Mouse (Mus musculus) layer of hippocampus, adult 9-10 months (tissue): ENCODE measurements at regions not wholly inside any gene's neighbourhood (a gene's known extent, or its start where the extent isn't known, plus 50 kb on each side); places are given as distances from the start of the nearest gene placed in this dataset.

Source experiments
- DNase-seq: peaks from one replicate; pipeline ENCODE4 v3.0.0; 2022; ENCODE audit warnings: low spot score

DNA sequence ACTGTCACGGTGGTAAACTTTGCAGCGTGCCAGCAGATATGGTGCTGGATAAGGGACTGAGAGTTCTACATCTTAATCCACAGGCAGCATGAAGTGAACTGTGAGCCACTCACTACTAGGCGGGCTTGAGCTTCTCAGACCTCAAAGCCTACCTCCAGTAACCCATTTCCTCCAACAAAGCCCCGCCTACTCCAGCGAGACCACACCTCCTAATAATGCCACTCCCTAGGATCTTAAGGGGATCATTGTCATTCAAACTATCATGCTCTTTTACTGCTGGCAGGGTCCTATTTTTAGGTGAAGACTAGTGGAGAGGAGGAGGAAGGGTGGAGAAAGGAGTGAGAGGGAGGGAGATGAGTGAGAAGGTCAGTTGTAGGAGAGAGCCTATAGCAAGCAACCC lies 122.0 kb downstream of the Mycn start:
- DNase-seq, result no peak

DNA sequence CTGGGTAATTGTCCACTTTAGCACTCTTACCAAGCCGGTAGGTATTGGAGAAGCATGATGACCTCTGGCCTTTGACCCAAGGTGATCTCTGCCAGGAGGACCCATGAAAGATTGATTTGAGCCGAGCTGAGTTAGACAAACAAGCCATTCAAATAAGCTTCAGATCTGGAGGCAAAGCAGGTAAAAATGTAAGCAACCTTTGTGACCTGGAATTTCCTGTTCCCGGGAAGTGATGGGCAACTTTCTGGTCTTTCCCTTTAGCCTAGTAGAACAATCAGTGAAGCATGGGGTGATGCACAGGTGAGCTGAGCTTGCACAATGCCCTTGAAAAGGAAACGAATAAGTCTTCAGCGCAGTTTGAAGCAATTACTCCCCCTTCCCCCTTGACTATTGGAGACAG lies 127.0 kb downstream of the Mycn start:
- DNase-seq, result no peak

DNA sequence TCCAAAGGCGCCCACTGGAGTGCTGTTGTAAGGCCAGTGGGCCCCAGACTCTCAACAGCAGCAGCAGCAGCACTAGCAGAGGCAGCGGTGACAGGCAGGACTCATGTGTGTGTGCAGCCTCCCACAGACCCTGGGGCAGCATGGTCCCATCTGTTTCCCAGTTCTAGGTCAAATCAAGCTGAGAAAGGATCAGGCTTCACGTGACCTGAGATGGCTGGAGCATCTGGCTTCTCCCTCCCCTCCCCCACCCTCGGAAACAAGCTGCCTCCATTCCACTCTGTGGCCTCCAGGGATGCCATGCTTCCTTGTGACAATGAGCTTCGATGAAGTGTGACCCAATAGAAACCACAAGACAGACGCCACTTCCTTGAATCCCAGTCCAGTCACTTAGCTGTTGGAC lies 128.8 kb downstream of the Mycn start:
- no peak for DNase-seq

DNA sequence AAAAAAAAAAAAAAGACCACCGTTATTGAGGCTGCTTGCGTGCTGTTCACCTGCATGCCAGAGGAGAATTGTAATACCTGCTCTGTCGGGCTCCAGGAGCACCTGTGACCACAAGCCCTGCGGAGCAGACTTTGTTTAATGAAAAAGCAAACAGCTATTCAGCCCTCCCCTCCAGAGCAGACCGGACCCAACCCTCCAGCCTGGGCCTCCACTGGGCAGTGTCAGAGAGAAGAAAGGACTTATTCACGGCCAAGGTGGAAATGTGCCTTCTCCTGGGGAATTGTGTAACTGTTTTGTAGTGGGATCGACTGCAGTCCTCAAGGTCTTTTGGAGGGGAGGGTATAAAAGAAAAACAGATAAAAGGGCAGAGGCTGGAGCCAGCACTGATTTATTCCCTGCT lies 130.8 kb downstream of the Mycn start:
- DNase-seq, result no peak

DNA sequence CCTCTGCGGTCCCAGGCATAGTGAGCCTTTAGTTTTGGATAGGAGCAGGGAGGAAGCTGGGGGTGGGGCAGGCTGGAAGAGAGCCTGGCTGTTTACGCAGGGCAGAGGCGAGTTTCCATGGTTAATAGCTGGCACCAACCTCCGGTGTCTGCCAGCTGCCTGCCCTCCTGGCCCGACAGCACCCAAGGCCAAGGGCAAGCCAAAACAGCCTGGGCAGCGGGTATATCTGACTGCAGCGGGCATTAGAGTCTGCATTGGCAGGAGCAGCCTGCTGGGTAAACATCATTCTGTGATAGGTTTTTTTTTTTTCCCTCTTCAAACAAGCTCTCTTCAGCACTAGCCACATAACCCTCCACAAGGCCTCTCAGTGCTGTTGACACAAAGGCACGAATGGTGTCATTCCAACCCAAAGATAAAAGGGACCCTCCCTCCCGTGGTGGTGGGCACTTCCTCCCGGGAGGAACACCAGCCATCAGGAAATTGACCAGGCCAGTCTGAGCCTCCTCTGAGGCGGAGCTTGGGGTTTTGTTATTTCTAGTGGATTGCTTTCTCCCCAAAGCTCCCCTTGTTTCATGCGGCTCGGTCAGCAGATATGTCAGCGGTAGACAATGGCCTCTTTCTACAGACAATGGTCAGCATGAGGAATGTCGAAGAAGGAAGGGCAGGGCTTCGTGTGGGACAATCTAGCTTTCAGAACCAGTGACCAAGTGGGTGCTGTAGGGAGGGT lies 131.4 kb downstream of the Mycn start:
- DNase-seq, result peak; percentile 42

DNA sequence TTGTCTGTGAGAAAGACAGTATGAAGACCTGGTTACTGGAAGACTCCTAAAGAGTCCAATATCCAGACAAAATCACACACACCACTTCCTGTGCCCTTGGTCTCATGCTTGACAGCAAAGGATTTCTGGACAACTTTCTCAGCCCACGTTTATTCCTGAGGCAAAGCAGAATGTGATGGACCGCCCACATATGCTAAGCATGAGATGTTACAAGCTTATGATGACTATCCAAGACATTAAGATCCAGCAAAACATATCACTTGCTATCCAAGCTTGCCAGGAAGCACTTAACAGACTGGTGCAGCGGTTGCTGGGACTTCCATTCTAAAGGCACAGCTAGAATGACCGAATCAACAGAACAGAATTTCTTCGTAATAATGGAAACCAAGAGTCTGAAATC lies 133.6 kb downstream of the Mycn start:
- DNase-seq, result no peak

- DNase-seq, result no peak
Measured at GRCm38 (mm10) chr12:12803602-12804001, 138.1 kb downstream of the Mycn start.

DNA sequence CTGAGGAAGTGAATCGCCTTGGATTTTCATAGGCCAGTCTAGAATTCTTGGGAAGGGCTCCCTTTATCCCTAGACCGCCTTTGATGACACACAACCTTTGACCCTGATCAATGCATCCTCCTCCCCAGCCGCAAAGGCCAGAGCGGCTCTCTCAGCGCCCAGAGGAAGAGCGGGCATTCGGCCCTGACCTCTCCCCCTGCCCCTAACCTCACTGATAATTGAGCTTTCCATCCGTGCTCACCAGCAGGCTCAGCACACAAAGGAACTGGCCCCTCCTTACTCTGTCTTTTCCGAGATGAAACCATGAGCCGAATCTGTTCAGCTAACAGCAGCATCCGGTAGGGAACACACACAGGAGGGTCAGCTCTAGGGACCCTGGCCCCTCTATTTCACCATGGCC lies 139.3 kb downstream of the Mycn start:
- DNase-seq, result no peak

DNA sequence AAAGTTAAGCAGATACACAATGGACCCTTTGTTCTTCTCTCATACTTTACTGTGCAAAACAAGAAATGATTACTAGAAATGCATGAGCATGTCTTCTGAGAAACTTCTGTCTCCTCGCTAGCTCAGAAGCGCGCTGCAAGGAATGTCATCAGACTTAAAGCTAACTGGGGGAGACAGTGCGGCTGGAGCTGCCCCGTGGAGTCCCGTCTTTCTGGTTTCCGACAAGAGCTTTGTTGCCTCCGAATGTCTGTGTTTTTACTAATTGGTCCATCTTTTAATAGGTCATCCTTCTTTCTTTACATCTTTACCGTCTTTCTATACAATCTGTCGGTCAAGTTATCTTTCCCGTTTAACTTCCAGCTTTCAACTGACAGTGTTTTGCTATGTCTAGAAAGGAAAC lies 140.0 kb downstream of the Mycn start:
- DNase-seq, result no peak

DNA sequence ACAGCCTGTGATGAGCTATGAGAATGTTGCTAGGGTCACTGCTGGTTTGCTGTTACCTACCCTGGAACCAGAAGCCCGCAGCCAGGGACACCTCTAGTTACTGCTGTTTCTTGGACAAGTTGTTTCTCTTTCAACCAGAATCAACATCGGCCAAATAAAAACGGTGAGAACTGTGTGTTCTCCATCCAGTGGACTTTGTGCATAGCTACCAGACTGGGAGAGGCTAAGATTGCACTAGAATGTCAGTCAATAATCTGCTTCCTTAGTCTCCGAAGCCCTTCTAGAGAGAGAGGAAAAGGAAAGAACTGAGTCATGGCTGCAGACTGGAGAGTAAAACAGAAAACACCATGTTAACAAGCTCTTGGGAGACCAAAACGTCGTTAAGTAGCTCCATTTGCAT lies 141.6 kb downstream of the Mycn start:
- DNase-seq, result no peak

DNA sequence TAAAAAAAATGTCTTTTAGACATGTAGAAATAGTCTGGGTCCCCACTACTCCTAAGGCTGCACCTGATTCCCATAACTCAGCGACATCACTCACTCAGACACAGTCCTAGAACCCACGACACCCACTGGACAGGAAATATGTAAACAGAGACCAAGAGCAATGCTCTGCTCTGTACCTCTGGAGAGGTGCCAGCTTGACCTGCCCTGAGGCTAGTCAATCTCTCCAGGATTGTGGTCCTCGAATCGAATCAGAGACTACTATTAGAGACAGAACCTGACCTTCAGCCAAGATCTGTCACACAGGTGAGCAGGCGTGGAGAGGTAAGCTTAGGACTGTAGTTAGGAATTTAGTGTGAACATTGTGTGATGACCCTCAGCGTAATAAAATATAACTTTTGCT lies 152.7 kb downstream of the Mycn start:
- DNase-seq, result no peak

- DNase-seq, result no peak
Measured at GRCm38 (mm10) chr12:12788263-12788852, 153.4 kb downstream of the Mycn start.

- DNase-seq, result no peak
Measured at GRCm38 (mm10) chr12:12787608-12788262, 154.0 kb downstream of the Mycn start.

DNA sequence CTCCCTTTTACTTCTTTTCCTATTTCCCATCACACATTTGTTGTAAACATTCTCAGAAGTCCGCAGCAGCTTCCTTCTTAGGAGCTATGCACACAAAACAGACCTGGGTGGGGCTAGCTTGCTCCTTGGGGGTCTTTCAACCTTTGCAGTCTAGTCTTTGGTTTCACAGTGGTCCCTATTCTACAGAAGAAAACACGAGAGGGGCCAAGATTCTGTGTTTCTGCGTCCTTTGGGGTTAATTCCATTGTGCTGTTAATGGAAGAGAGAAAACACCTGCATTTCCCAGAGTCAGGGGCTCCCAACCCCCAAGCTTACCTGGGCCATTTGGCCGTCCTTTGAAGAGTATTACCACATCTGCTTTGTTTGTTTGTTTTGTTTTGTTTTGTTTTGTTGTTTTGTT lies 154.6 kb downstream of the Mycn start:
- no peak for DNase-seq

GRCm38 (mm10) chr12:12783699-12784605 lies 157.8 kb downstream of the Mycn start:
- peak; percentile 21 for DNase-seq

GRCm38 (mm10) chr12:12781526-12781925 lies 160.2 kb downstream of the Mycn start:
- no peak for DNase-seq

DNA sequence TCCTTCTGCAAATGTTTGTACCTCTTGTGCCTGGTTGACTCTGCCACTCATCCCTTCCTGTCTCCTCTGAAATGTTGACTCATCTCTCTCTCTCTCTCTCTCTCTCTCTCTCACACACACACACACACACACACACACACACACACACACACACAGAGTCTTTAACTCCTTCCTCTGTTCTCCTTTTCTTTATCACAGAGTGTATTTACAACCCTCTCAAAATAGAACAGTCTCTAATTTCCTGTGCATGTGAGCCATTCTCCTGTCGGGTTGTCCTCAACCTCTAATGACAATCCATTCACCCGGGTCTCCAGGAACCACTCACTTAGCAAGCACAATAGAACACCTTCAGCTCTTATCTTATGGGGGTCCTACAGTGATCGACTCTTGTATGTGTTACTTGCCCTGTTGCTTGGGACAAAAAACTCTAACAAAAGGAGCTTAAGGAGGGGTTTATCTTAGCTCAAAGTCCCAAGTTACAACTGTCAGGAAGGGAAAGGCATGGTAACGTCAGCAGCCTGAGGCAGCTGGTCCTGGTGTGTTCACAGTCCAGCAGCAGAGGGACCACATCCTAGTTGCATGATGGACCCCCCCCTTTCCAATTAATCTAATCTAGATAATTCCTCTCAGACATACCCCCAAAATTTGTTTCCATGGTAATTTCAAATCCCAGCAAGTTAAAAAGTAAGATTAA lies 163.0 kb downstream of the Mycn start:
- DNase-seq, result no peak

DNA sequence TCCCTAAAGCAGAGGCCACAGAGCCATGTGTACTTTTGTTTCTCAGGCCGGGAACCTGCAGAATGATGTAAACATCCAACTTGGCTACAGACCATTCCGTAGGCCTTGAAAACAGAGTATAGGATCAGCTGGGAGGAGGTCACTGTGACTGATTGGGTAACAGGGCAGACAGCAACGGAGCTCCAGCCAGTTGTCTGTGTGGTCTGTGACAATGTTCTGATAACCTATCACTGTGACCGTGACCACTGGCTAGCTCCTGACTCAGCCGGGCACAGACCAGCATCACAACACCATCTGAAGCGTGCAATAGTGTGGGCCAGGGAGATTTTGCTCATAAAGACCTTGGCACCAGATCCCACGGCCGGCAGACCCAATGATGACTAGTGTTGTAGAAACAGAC lies 164.3 kb downstream of the Mycn start:
- DNase-seq, result no peak

DNA sequence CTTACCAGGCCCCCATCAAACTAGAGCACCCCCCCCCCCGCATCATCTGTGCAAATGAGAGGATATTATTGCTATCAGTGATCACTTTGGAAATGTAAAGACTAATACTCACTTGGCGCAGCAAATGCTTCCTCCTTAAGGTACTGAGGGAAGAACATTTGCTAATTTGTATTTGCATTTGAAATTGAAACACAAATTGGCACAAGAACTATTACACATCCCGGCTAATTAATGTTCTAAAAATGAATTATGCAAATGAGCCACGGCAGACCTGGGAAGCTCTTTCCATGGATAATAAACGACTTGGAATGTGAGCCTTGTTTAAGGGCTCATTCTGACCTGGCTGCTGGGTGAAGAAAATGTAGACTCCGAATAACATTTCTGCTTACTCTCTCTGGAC lies 164.9 kb downstream of the Mycn start:
- no peak for DNase-seq

GRCm38 (mm10) chr12:12770970-12771369 lies 170.7 kb downstream of the Mycn start:
- no peak for DNase-seq

GRCm38 (mm10) chr12:12766510-12767304 lies 175.0 kb downstream of the Mycn start:
- no peak for DNase-seq
